Mouse (Mus musculus): ENCODE results near the gene Cep128. TPM values are rescaled to one million over a fixed set of nuclear protein-coding genes. Genes with fewer than 3 reads are reported as not detected.

Gene Cep128
- polyA plus RNA-seq, 1 experiment from 2014 or later: 9.3 TPM

DNA sequence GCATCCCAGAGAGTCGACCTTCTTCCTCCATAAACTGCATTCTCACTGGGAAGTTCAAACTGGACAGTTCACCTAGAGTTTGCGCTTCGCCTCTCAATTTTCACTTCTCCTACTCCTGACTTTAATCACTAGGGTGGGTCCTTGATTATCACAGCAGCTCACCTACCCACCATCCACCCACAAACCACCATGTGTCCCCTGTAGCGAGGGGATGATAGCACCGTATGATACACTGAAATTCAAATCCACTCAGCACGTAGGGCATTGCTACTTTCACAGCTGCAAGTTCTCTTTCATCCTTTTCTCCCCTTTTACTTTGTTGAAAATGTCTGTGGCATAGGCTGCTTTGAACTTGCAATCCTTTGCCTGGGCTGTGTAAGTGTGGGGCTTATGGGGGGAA is 371.2 kb downstream of the Cep128 start:
- WGBS: 88% methylated on average over 6 of the region's 6 CpGs
- H3K4me1 ChIP-seq (replicated peaks; ENCODE audit: control insufficient read depth, insufficient read depth, low read length): no peaks in the 10 kb centered on the region
- no peaks in the 10 kb centered on the region for H3K27me3 ChIP-seq (replicated peaks; ENCODE audit: control insufficient read depth, insufficient read depth, low read length)
- DNase-seq (ENCODE audit: low spot score): no peak
- H3K4me3 ChIP-seq (ENCODE audit: low read depth, low read length): no peak overlapping the region
- no peak for ATAC-seq (replicated peaks; ENCODE audit: low FRiP score, low TSS enrichment, low read depth)
- H3K36me3 ChIP-seq (ENCODE audit: control insufficient read depth, insufficient read depth, low read length): no peaks in the 10 kb centered on the region
- H3K9ac ChIP-seq (ENCODE audit: low read length): no peak overlapping the region
- H3K27ac ChIP-seq (ENCODE audit: low read depth): no peak overlapping the region
- no peaks in the 10 kb centered on the region for H3K9me3 ChIP-seq (ENCODE audit: control insufficient read depth, low read length)
- H3K4me2 ChIP-seq (ENCODE audit: low read length): no peak overlapping the region

DNA sequence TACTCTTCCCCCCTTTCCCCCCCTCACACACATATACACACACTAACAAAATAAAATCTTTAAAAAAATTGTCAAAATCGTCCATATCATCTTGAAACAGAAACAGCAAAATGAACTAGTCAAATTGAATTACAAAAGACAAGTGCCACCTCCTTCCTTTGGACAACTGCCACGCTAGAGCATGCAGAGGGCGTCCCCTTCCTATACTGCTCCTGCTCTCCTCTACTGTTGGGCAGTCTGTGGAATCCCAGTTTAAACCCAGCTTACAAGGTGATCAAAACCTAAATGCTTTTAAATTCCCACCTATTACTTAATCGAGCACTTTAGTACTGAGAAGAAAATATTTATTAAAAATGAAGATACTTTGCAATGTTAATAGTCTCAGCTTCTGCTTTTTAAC is 372.0 kb downstream of the Cep128 start:
- no peak overlapping the region for H3K4me3 ChIP-seq (ENCODE audit: low read depth, low read length)
- H3K27ac ChIP-seq (ENCODE audit: low read depth): no peak overlapping the region
- no peak overlapping the region for H3K9ac ChIP-seq (ENCODE audit: low read length)
- no peaks in the 10 kb centered on the region for H3K27me3 ChIP-seq (replicated peaks; ENCODE audit: control insufficient read depth, insufficient read depth, low read length)
- no peak for ATAC-seq (replicated peaks; ENCODE audit: low FRiP score, low TSS enrichment, low read depth)
- H3K4me1 ChIP-seq (replicated peaks; ENCODE audit: control insufficient read depth, insufficient read depth, low read length): no peaks in the 10 kb centered on the region
- no peaks in the 10 kb centered on the region for H3K9me3 ChIP-seq (ENCODE audit: control insufficient read depth, low read length)
- no peaks in the 10 kb centered on the region for H3K36me3 ChIP-seq (ENCODE audit: control insufficient read depth, insufficient read depth, low read length)
- DNase-seq (ENCODE audit: low spot score): no peak
- no peak overlapping the region for H3K4me2 ChIP-seq (ENCODE audit: low read length)
- WGBS: 80% methylated on average over 4 of the region's 4 CpGs

GRCm38 (mm10) chr12:91008736-91009135 is 375.5 kb downstream of the Cep128 start:
- no peaks in the 10 kb centered on the region for H3K36me3 ChIP-seq (ENCODE audit: control insufficient read depth, insufficient read depth, low read length)
- H3K9ac ChIP-seq (ENCODE audit: low read length): no peak overlapping the region
- H3K4me2 ChIP-seq (ENCODE audit: low read length): no peak overlapping the region
- no peaks in the 10 kb centered on the region for H3K9me3 ChIP-seq (ENCODE audit: control insufficient read depth, low read length)
- H3K4me1 ChIP-seq (replicated peaks; ENCODE audit: control insufficient read depth, insufficient read depth, low read length): no peaks in the 10 kb centered on the region
- DNase-seq (ENCODE audit: low spot score) (no peak), ATAC-seq (replicated peaks; ENCODE audit: low FRiP score, low TSS enrichment, low read depth) (no peak)
- no peak overlapping the region for H3K27ac ChIP-seq (ENCODE audit: low read depth)
- no peak overlapping the region for H3K4me3 ChIP-seq (ENCODE audit: low read depth, low read length)
- 60% methylated on average over 5 of the region's 5 CpGs for WGBS
- no peaks in the 10 kb centered on the region for H3K27me3 ChIP-seq (replicated peaks; ENCODE audit: control insufficient read depth, insufficient read depth, low read length)

DNA sequence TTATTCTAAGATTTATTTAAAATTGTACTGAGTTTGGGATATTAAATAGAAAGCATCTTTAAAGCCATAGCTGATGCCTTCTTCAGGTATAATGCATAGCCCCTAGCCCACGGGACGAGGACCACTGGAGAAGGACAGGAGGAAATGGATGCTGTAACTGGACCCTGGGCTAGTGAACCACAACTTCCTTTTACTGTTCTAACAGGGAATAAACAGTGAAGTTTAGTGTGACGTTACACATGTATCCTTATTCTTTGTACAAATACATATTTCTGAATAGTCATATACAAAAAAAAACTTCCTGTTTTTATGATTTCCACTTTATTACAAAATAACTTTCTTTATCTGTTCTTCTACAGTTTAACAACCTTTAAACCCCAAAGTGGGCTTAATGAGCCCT is 376.0 kb downstream of the Cep128 start:
- no peak overlapping the region for H3K27ac ChIP-seq (ENCODE audit: low read depth)
- no peak overlapping the region for H3K4me3 ChIP-seq (ENCODE audit: low read depth, low read length)
- 52% methylated on average over 3 of the region's 3 CpGs for WGBS
- no peaks in the 10 kb centered on the region for H3K36me3 ChIP-seq (ENCODE audit: control insufficient read depth, insufficient read depth, low read length)
- DNase-seq (ENCODE audit: low spot score) (no peak), ATAC-seq (replicated peaks; ENCODE audit: low FRiP score, low TSS enrichment, low read depth) (no peak)
- H3K4me2 ChIP-seq (ENCODE audit: low read length): no peak overlapping the region
- H3K4me1 ChIP-seq (replicated peaks; ENCODE audit: control insufficient read depth, insufficient read depth, low read length): no peaks in the 10 kb centered on the region
- H3K27me3 ChIP-seq (replicated peaks; ENCODE audit: control insufficient read depth, insufficient read depth, low read length): no peaks in the 10 kb centered on the region
- no peak overlapping the region for H3K9ac ChIP-seq (ENCODE audit: low read length)
- no peaks in the 10 kb centered on the region for H3K9me3 ChIP-seq (ENCODE audit: control insufficient read depth, low read length)

- Histone ChIP-seq H3K36me3 (ENCODE audit: control insufficient read depth, insufficient read depth, low read length) (no peaks in the 10 kb centered on the region), H3K9me3 (ENCODE audit: control insufficient read depth, low read length) (no peaks in the 10 kb centered on the region), H3K9ac (ENCODE audit: low read length) (no peak overlapping the region), H3K4me3 (ENCODE audit: low read depth, low read length) (no peak overlapping the region), H3K4me2 (ENCODE audit: low read length) (no peak overlapping the region), H3K27ac (ENCODE audit: low read depth) (no peak overlapping the region), H3K27me3 (replicated peaks; ENCODE audit: control insufficient read depth, insufficient read depth, low read length) (no peaks in the 10 kb centered on the region), H3K4me1 (replicated peaks; ENCODE audit: control insufficient read depth, insufficient read depth, low read length) (no peaks in the 10 kb centered on the region)
- no peak for ATAC-seq (replicated peaks; ENCODE audit: low FRiP score, low TSS enrichment, low read depth)
- 81% methylated on average over 4 of the region's 4 CpGs for WGBS
- DNase-seq (ENCODE audit: low spot score): no peak
Observed at GRCm38 (mm10) chr12:90997539-90997938, 386.7 kb downstream of the Cep128 start.

- Histone ChIP-seq H3K27ac (ENCODE audit: low read depth) (no peak overlapping the region), H3K4me2 (ENCODE audit: low read length) (no peak overlapping the region), H3K9ac (ENCODE audit: low read length) (no peak overlapping the region), H3K27me3 (replicated peaks; ENCODE audit: control insufficient read depth, insufficient read depth, low read length) (no peaks in the 10 kb centered on the region), H3K4me3 (ENCODE audit: low read depth, low read length) (no peak overlapping the region), H3K36me3 (ENCODE audit: control insufficient read depth, insufficient read depth, low read length) (no peaks in the 10 kb centered on the region), H3K9me3 (ENCODE audit: control insufficient read depth, low read length) (no peaks in the 10 kb centered on the region), H3K4me1 (replicated peaks; ENCODE audit: control insufficient read depth, insufficient read depth, low read length) (no peaks in the 10 kb centered on the region)
- DNase-seq (ENCODE audit: low spot score) (no peak), ATAC-seq (replicated peaks; ENCODE audit: low FRiP score, low TSS enrichment, low read depth) (no peak)
- WGBS: 81% methylated on average over 2 of the region's 2 CpGs
Observed at GRCm38 (mm10) chr12:90993331-90993730, 390.9 kb downstream of the Cep128 start.

- DNase-seq (ENCODE audit: low spot score): no peak
- H3K9ac ChIP-seq (ENCODE audit: low read length): no peak overlapping the region
- no peaks in the 10 kb centered on the region for H3K4me1 ChIP-seq (replicated peaks; ENCODE audit: control insufficient read depth, insufficient read depth, low read length)
- WGBS: 80% methylated on average over 2 of the region's 2 CpGs
- H3K4me2 ChIP-seq (ENCODE audit: low read length): no peak overlapping the region
- no peak overlapping the region for H3K27ac ChIP-seq (ENCODE audit: low read depth)
- no peaks in the 10 kb centered on the region for H3K9me3 ChIP-seq (ENCODE audit: control insufficient read depth, low read length)
- no peaks in the 10 kb centered on the region for H3K36me3 ChIP-seq (ENCODE audit: control insufficient read depth, insufficient read depth, low read length)
- no peak overlapping the region for H3K4me3 ChIP-seq (ENCODE audit: low read depth, low read length)
- ATAC-seq (replicated peaks; ENCODE audit: low FRiP score, low TSS enrichment, low read depth): no peak
- H3K27me3 ChIP-seq (replicated peaks; ENCODE audit: control insufficient read depth, insufficient read depth, low read length): no peaks in the 10 kb centered on the region
Observed at GRCm38 (mm10) chr12:90987782-90988181, 396.4 kb downstream of the Cep128 start.

DNA sequence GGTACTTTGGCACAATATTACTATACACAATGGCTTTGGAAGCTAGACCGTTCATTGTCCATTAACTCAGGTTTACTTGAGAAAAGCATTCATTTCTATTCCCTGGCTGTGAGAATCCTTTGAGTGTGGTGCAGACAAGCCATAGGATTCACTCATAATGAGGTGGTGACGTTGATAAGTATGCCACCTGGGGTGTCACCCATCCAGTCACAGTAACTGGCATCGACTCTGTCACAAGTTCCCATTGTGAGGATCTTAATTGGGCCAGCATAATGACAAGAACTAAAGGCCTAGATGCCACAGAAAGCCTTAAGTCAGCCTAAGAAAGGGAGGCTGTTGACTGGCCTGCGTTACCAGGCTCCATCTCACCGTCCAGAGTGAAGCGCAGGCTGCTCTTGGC is 396.9 kb downstream of the Cep128 start:
- Histone ChIP-seq H3K4me1 (replicated peaks; ENCODE audit: control insufficient read depth, insufficient read depth, low read length) (no peaks in the 10 kb centered on the region), H3K27me3 (replicated peaks; ENCODE audit: control insufficient read depth, insufficient read depth, low read length) (no peaks in the 10 kb centered on the region), H3K9ac (ENCODE audit: low read length) (no peak overlapping the region), H3K4me2 (ENCODE audit: low read length) (no peak overlapping the region), H3K36me3 (ENCODE audit: control insufficient read depth, insufficient read depth, low read length) (no peaks in the 10 kb centered on the region), H3K4me3 (ENCODE audit: low read depth, low read length) (no peak overlapping the region), H3K27ac (ENCODE audit: low read depth) (no peak overlapping the region), H3K9me3 (ENCODE audit: control insufficient read depth, low read length) (no peaks in the 10 kb centered on the region)
- DNase-seq (ENCODE audit: low spot score) (no peak), ATAC-seq (replicated peaks; ENCODE audit: low FRiP score, low TSS enrichment, low read depth) (no peak)
- 89% methylated on average over 6 of the region's 6 CpGs for WGBS

- ATAC-seq (replicated peaks; ENCODE audit: low FRiP score, low TSS enrichment, low read depth) (no peak), DNase-seq (ENCODE audit: low spot score) (no peak)
- H3K4me1 ChIP-seq (replicated peaks; ENCODE audit: control insufficient read depth, insufficient read depth, low read length): no peaks in the 10 kb centered on the region
- H3K4me2 ChIP-seq (ENCODE audit: low read length): no peak overlapping the region
- H3K36me3 ChIP-seq (ENCODE audit: control insufficient read depth, insufficient read depth, low read length): no peaks in the 10 kb centered on the region
- no peak overlapping the region for H3K27ac ChIP-seq (ENCODE audit: low read depth)
- no peak overlapping the region for H3K9ac ChIP-seq (ENCODE audit: low read length)
- WGBS: 87% methylated on average over 4 of the region's 4 CpGs
- no peaks in the 10 kb centered on the region for H3K27me3 ChIP-seq (replicated peaks; ENCODE audit: control insufficient read depth, insufficient read depth, low read length)
- no peaks in the 10 kb centered on the region for H3K9me3 ChIP-seq (ENCODE audit: control insufficient read depth, low read length)
- no peak overlapping the region for H3K4me3 ChIP-seq (ENCODE audit: low read depth, low read length)
Observed at GRCm38 (mm10) chr12:90982018-90982417, 402.2 kb downstream of the Cep128 start.

Data from intestine, embryonic 14.5 days (tissue).